Mouse (Mus musculus) neural tube, embryonic 11.5 days (tissue): ENCODE data around the gene Myd88. TPM values are rescaled to one million over a fixed set of nuclear protein-coding genes. Genes with fewer than 3 reads are reported as not detected.
A peak's percentile ranks its signal among the peaks of the same experiment; 100 is the strongest.

Experiments
- ATAC-seq: fragments of 200-750 bp; cut with Nextera tagmentation; 2 replicates; pipeline ENCODE4 v1.8.0; 2017; ENCODE audit warnings: moderate number of reproducible peaks, mild to moderate bottlenecking, moderate TSS enrichment, moderate library complexity; ENCODE audit not compliant: insufficient read depth, low FRiP score, low TSS enrichment
- DNase-seq: peaks from one replicate; pipeline ENCODE4 v3.0.0-alpha.2; 2015; ENCODE audit warnings: low spot score
- H3K27ac ChIP-seq: fragments of 300-500 bp; sonication (generic); 2 replicates; pipeline ENCODE4 v1.5.1; 2014; ENCODE audit warnings: low read depth, mild to moderate bottlenecking, low read length
- H3K27me3 ChIP-seq: fragments of 300-500 bp; sonication (generic); 2 replicates; pipeline ENCODE4 v1.6.1; 2014; ENCODE audit warnings: mild to moderate bottlenecking, low read length, mixed read lengths; ENCODE audit not compliant: control insufficient read depth, insufficient read depth
- H3K36me3 ChIP-seq: fragments of 300-500 bp; sonication (generic); 2 replicates; pipeline ENCODE4 v1.6.1; 2014; ENCODE audit warnings: mild to moderate bottlenecking, low read length, moderate library complexity, mixed read lengths; ENCODE audit not compliant: control insufficient read depth, insufficient read depth
- H3K4me1 ChIP-seq: fragments of 300-500 bp; sonication (generic); 2 replicates; pipeline ENCODE4 v1.6.1; 2014; ENCODE audit warnings: low read length, mixed read lengths; ENCODE audit not compliant: control insufficient read depth, insufficient read depth
- H3K4me2 ChIP-seq: fragments of 300-500 bp; sonication (generic); 2 replicates; pipeline ENCODE4 v1.6.1; 2014; ENCODE audit warnings: low read depth, mild to moderate bottlenecking, moderate library complexity
- H3K4me3 ChIP-seq: fragments of 300-500 bp; sonication (generic); 2 replicates; pipeline ENCODE4 v1.5.1; 2014; ENCODE audit warnings: low read depth, low read length
- H3K9ac ChIP-seq: fragments of 300-500 bp; sonication (generic); 2 replicates; pipeline ENCODE4 v1.6.1; 2014; ENCODE audit warnings: mild to moderate bottlenecking, low read length
- H3K9me3 ChIP-seq: fragments of 300-500 bp; sonication (generic); 2 replicates; pipeline ENCODE4 v1.6.1; 2016; ENCODE audit warnings: low read length; ENCODE audit not compliant: control insufficient read depth
- WGBS: fragments of 180-500 bp; shearing (Covaris S2); extraction: QIAGEN DNeasy Blood & Tissue Kit; methylation state at CpG from one replicate; pipeline ENCODE4 v1.1.7; 2014; 5-methylcytosine and 5-hydroxymethylcytosine counted together
- polyA plus RNA-seq: library from polyadenylated mRNA; unstranded; fragments of >200 nt; fragmentation: Nextera tagmentation; extraction: Ambion mirVana; gene quantifications from 2 replicates; pipeline ENCODE4 v1.2.1, GENCODE M21; 2014

The Myd88 gene
- polyA plus RNA-seq, 1 experiment from 2014 or later: 7.9 TPM

DNA sequence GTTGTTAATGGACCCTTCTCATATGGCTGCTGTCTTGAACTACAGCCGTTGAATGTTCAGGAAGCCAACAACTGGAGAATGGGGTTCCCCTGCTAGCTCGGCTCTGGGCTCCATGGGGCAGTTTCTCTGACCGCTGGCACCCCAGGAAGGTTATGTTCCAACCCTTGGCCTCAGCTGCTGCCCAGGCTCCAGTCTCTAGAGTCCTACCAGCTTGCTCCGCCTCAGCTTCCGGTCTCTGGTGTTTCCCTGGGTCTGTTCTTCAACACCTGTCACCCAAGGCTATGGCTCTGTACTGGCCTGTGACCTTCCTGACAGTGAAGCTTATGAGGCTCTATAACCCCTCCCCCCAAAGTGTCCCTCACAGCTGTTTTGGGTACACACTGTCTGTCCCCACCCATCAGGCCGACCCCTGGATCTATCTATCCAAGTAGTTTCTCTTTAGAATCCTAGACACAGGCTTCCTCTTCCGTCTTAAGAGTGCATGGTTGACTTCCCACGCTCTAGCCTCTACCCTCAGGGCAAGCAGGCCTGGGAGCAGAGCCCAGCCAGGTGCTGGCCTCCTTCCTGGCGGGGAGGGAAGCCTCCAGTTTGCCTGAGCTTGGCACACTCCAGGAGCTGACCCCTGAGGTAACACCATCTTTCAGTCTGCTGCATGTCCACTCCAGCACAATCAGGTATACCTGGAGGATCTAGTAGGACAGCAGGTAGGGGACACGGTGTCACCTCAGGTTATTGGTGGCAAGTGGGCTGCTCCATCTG is 9.9 kb upstream of the Myd88 start:
- H3K27ac ChIP-seq: no peak overlapping the region
- H3K36me3 ChIP-seq: peaks cover 3% of the 10 kb centered on the region
- no peaks in the 10 kb centered on the region for H3K4me1 ChIP-seq
- no peak for ATAC-seq
- no peak overlapping the region for H3K4me3 ChIP-seq
- no peak overlapping the region for H3K4me2 ChIP-seq
- H3K27me3 ChIP-seq: no peaks in the 10 kb centered on the region
- no peak for DNase-seq
- H3K9ac ChIP-seq: no peak overlapping the region
- 90% methylated on average over 10 of the region's 10 CpGs for WGBS
- H3K9me3 ChIP-seq: no peaks in the 10 kb centered on the region

DNA sequence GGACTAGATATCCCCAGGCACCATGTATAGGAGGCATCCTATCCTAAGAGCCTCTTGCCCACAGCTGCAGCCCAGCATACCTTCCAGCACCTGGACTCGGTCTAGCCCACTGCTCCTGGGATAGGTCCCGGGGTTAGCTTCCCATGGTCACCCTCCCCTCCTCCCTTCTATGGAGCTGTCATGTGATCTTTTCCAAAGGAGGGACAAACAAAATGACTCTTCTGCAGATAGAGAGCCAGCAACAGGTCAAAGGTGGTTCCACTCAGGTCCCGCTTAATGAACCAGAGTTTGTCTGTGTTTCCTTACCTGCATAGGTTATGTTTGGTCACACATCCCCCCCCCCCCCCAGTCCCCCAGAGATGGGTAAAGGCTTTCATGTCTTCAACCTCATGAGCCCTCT is 9.3 kb upstream of the Myd88 start:
- no peak overlapping the region for H3K4me2 ChIP-seq
- no peak overlapping the region for H3K27ac ChIP-seq
- DNase-seq (no peak), ATAC-seq (no peak)
- no peaks in the 10 kb centered on the region for H3K27me3 ChIP-seq
- H3K9me3 ChIP-seq: no peaks in the 10 kb centered on the region
- H3K4me1 ChIP-seq: no peaks in the 10 kb centered on the region
- no peak overlapping the region for H3K9ac ChIP-seq
- WGBS: 94% methylated on average over 3 of the region's 3 CpGs
- peaks cover 4% of the 10 kb centered on the region for H3K36me3 ChIP-seq
- no peak overlapping the region for H3K4me3 ChIP-seq

DNA sequence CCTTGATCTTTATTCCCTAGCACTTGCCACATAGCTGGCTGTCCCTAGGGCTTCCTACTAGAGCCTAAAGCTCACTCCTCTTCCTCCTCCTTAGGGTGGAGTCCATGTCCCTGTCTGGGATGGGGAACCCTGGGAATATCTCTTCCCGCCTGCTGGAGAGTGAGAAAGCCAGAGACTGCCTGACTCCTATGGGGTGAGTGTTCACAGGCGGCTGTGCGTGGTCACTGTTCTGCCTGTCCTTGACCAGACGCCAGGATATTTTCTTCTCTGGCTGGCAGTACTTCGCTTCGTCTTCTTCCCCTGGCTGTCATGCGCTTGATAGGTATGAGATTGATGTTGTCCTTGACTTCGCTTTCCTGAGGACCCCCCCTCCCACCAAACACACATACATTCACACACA is 5.2 kb upstream of the Myd88 start:
- no peak overlapping the region for H3K4me2 ChIP-seq
- no peak overlapping the region for H3K27ac ChIP-seq
- H3K4me1 ChIP-seq: peaks cover 8% of the 10 kb centered on the region
- H3K36me3 ChIP-seq: peaks cover 7% of the 10 kb centered on the region
- H3K27me3 ChIP-seq: no peaks in the 10 kb centered on the region
- DNase-seq (no peak), ATAC-seq (no peak)
- H3K9me3 ChIP-seq: no peaks in the 10 kb centered on the region
- H3K4me3 ChIP-seq: no peak overlapping the region
- no peak overlapping the region for H3K9ac ChIP-seq
- 89% methylated on average over 8 of the region's 8 CpGs for WGBS

- H3K4me1 ChIP-seq: peaks cover 15% of the 10 kb centered on the region
- no peak overlapping the region for H3K9ac ChIP-seq
- peaks cover 7% of the 10 kb centered on the region; the same call in 1 of the 2 replicates for H3K27me3 ChIP-seq
- no peak for ATAC-seq
- no peak for DNase-seq
- peak overlapping the region; percentile 62; the same call in 1 of the 2 replicates for H3K4me3 ChIP-seq
- no peaks in the 10 kb centered on the region for H3K9me3 ChIP-seq
- 92% methylated on average over 7 of the region's 7 CpGs for WGBS
- no peak overlapping the region for H3K27ac ChIP-seq
- peak overlapping the region; percentile 84; the same call in 1 of the 2 replicates for H3K4me2 ChIP-seq
- H3K36me3 ChIP-seq: peaks cover 5% of the 10 kb centered on the region
These were observed 1.5 kb upstream of the Myd88 start for GRCm38 (mm10) chr9:119342728-119343127.

- H3K4me1 ChIP-seq: peaks cover 15% of the 10 kb centered on the region
- no peaks in the 10 kb centered on the region; the same call in none of the 2 replicates for H3K36me3 ChIP-seq
- H3K27ac ChIP-seq: no peak overlapping the region
- peak overlapping the region; percentile 84 for H3K4me2 ChIP-seq
- no peaks in the 10 kb centered on the region for H3K9me3 ChIP-seq
- peaks cover 7% of the 10 kb centered on the region; the same call in 1 of the 2 replicates for H3K27me3 ChIP-seq
- WGBS: 7% methylated on average over 8 of the region's 8 CpGs
- H3K9ac ChIP-seq: peak overlapping the region; percentile 80
- DNase-seq: no peak
- peak overlapping the region; percentile 62 for H3K4me3 ChIP-seq
- no peak for ATAC-seq
These were observed 1.0 kb downstream of the Myd88 start for GRCm38 (mm10) chr9:119340212-119340580.

DNA sequence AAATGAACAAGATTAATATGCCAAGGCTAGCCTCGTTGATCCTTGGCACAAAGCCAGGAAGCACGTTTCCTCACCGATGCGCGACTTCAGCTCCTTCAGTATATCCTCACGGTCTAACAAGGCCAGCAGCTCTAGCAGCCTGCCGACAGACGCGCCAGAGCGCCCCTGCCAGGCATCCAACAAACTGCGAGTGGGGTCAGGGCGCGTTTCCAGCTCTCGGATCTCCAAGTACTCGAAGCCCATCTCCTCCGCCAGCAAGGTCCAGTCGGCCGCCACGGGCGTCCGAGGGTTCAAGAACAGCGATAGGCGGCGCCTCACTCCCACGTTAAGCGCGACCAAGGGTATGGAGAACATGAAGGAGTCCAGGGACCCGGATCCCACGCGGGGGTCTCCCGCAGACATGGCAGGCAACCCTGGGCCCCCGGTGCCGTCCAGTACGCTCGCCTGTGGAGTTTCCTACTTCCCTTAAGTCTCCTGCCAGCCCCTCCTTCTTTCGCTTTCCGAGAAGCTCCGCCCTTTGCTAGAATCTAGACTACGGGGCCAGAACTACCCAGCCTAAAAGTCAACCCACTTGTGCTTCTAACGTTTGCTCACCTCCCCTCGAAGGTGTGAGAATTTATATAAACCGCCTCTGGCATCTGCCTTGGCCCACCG is 1.5 kb downstream of the Myd88 start, which contains the start of gene Acaa1a:
Gene Acaa1a, plus strand, starts transcription at position 119 of the 654 bp plus-strand sequence.
- Histone ChIP-seq H3K9ac (peak within 1 kb of the TSS; percentile 80), H3K4me1 (peaks cover 15% of the 10 kb centered on the region), H3K4me3 (peak within 1 kb of the TSS; percentile 62), H3K27me3 (peaks cover 7% of the 10 kb centered on the region; the same call in 1 of the 2 replicates), H3K4me2 (peak within 1 kb of the TSS; percentile 84), H3K9me3 (no peaks in the 10 kb centered on the region), H3K36me3 (no peaks in the 10 kb centered on the region; the same call in none of the 2 replicates), H3K27ac (no peak within 1 kb of the TSS)
- ATAC-seq (no peak), DNase-seq (peak; percentile 40)
- WGBS: 2% methylated on average over 43 of the region's 43 CpGs

DNA sequence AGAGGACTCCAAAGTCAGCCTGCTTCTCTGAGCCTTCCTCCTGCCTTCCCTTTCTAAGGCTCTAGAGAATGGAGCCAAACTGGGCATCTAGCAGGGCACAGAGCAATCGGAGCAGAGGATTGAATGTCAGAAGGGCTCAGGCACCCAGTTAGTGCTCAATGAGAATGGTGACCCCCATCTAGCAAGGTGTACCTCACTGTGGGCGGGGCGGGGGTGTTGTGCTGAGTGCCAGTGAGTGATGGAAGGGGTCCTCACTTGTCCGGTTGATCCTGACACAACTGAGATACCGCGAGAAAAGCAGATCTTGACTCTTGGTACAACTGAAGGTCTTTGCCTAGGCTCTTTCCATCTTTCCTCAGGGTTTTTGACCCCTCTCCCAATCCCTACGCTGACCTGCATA is 2.1 kb downstream of the Myd88 start:
- Histone ChIP-seq H3K9me3 (no peaks in the 10 kb centered on the region), H3K4me2 (peak overlapping the region; percentile 84; the same call in 1 of the 2 replicates), H3K36me3 (no peaks in the 10 kb centered on the region; the same call in 1 of the 2 replicates), H3K27me3 (peaks cover 7% of the 10 kb centered on the region; the same call in 1 of the 2 replicates), H3K9ac (no peak overlapping the region; the same call in 1 of the 2 replicates), H3K27ac (no peak overlapping the region), H3K4me1 (peaks cover 15% of the 10 kb centered on the region), H3K4me3 (peak overlapping the region; percentile 62)
- ATAC-seq: no peak
- DNase-seq: no peak
- 58% methylated on average over 7 of the region's 7 CpGs for WGBS

- no peak for ATAC-seq
- H3K36me3 ChIP-seq: no peaks in the 10 kb centered on the region
These were observed 2.9 kb downstream of the Myd88 start for GRCm38 (mm10) chr9:119338350-119338749.

More at GRCm38 (mm10) chr9:119338350-119338749, 2.9 kb downstream of the Myd88 start:
- no peak for DNase-seq
- Histone ChIP-seq H3K9me3 (no peaks in the 10 kb centered on the region), H3K4me3 (no peak overlapping the region), H3K27me3 (peaks cover 7% of the 10 kb centered on the region; the same call in 1 of the 2 replicates), H3K4me2 (no peak overlapping the region), H3K4me1 (peaks cover 15% of the 10 kb centered on the region), H3K27ac (no peak overlapping the region), H3K9ac (no peak overlapping the region)
- 78% methylated on average over 3 of the region's 3 CpGs for WGBS
